Mouse (Mus musculus) liver, adult 2 months (tissue): Measurements from ENCODE around the gene Gpr161. TPM values are rescaled to one million over a fixed set of nuclear protein-coding genes. Genes with fewer than 3 reads are reported as not detected.

Source experiments
- DNase-seq: peaks from one replicate; pipeline ENCODE4 v3.0.0-alpha.2; 2011; ENCODE audit warnings: low read depth, low spot score; ENCODE audit errors: extremely low read depth
- H3K27ac ChIP-seq: fragments of 200-500 bp; replicated peaks from 2 replicates; pipeline ENCODE4 v1.5.1; 2012; ENCODE audit warnings: low read depth, mild to moderate bottlenecking, control low read depth, inconsistent platforms, low read length; ENCODE audit not compliant: insufficient read depth
- H3K27me3 ChIP-seq: fragments of 200-500 bp; 2 replicates; pipeline ENCODE4 v1.6.1; 2012; ENCODE audit warnings: mild to moderate bottlenecking, moderate library complexity, low read length, inconsistent platforms; ENCODE audit not compliant: control insufficient read depth, insufficient read depth
- H3K36me3 ChIP-seq: fragments of 200-500 bp; 2 replicates; pipeline ENCODE4 v1.6.1; 2012; ENCODE audit warnings: low read length, inconsistent platforms; ENCODE audit not compliant: control insufficient read depth, insufficient read depth
- H3K4me1 ChIP-seq: fragments of 200-500 bp; 2 replicates; pipeline ENCODE4 v1.6.1; 2011; ENCODE audit warnings: low read length; ENCODE audit not compliant: control insufficient read depth, insufficient read depth
- H3K4me3 ChIP-seq: fragments of 200-500 bp; 2 replicates; pipeline ENCODE4 v1.5.1; 2011; ENCODE audit warnings: low read depth, mild to moderate bottlenecking, control low read depth, low read length, moderate library complexity; ENCODE audit not compliant: insufficient read depth
- H3K79me2 ChIP-seq: fragments of 200-500 bp; 2 replicates; pipeline ENCODE4 v1.6.1; 2012; ENCODE audit warnings: inconsistent platforms, mild to moderate bottlenecking, low read length, moderate library complexity; ENCODE audit not compliant: control insufficient read depth, insufficient read depth
- H3K9ac ChIP-seq: fragments of 200-500 bp; 2 replicates; pipeline ENCODE4 v1.6.1; 2012; ENCODE audit warnings: low read depth, mild to moderate bottlenecking, control low read depth, inconsistent platforms, low read length
- CTCF ChIP-seq: fragments of 200-500 bp; IDR thresholded peaks from 2 replicates; pipeline ENCODE4 v1.5.1; 2011; ENCODE audit warnings: low read depth, low read length, control low read depth
- POLR2A ChIP-seq: fragments of 200-500 bp; IDR thresholded peaks from 2 replicates; pipeline ENCODE4 v1.6.1; 2011; ENCODE audit warnings: low read length, control low read depth; ENCODE audit not compliant: insufficient read depth; ENCODE audit errors: extremely low read depth
- WGBS: fragments of 180-500 bp; shearing (Covaris S2); methylation state at CpG from one replicate; pipeline ENCODE4 v1.1.7; 2018; 5-methylcytosine and 5-hydroxymethylcytosine counted together
- polyA plus RNA-seq: library from polyadenylated mRNA; depleted of rRNA; stranded (reverse); fragments of >200 nt; gene quantifications from 2 replicates; pipeline ENCODE4 v1.2.3, GENCODE M21; 2012
- total RNA-seq: library from RNA; depleted of rRNA; stranded (reverse); fragments of >200 nt; gene quantifications from 2 replicates; pipeline ENCODE4 v1.2.3, GENCODE M21; 2014

The Gpr161 gene
- total and polyA plus RNA-seq, 2 experiments = 0.07 to 0.09 TPM

GRCm38 (mm10) chr1:165301567-165301966 is 6.0 kb downstream of the Gpr161 start:
- H3K27ac ChIP-seq = no peak overlapping the region
- WGBS = 91% methylated on average over 2 of the region's 2 CpGs
- H3K9ac ChIP-seq = no peak overlapping the region
- H3K4me1 ChIP-seq = no peaks in the 10 kb centered on the region
- TF ChIP-seq POLR2A (no peak), CTCF (no peak)
- H3K4me3 ChIP-seq = no peak overlapping the region
- no peaks in the 10 kb centered on the region for H3K27me3 ChIP-seq
- no peak for DNase-seq
- H3K79me2 ChIP-seq = no peaks in the 10 kb centered on the region
- no peaks in the 10 kb centered on the region for H3K36me3 ChIP-seq

- 88% methylated on average over 13 of the region's 13 CpGs for WGBS
- H3K4me3 ChIP-seq = no peak overlapping the region
- no peaks in the 10 kb centered on the region for H3K36me3 ChIP-seq
- no peaks in the 10 kb centered on the region for H3K79me2 ChIP-seq
- no peak overlapping the region for H3K9ac ChIP-seq
- TF ChIP-seq POLR2A (no peak), CTCF (no peak)
- no peaks in the 10 kb centered on the region for H3K27me3 ChIP-seq
- no peaks in the 10 kb centered on the region for H3K4me1 ChIP-seq
- H3K27ac ChIP-seq = no peak overlapping the region
- no peak for DNase-seq
Measured at GRCm38 (mm10) chr1:165302455-165303208, 7.0 kb downstream of the Gpr161 start.

- Histone ChIP-seq H3K9ac (no peak overlapping the region), H3K4me1 (no peaks in the 10 kb centered on the region), H3K27ac (no peak overlapping the region), H3K27me3 (no peaks in the 10 kb centered on the region), H3K4me3 (no peak overlapping the region), H3K79me2 (no peaks in the 10 kb centered on the region), H3K36me3 (no peaks in the 10 kb centered on the region)
- no peak for DNase-seq
- WGBS = 78% methylated on average over 6 of the region's 6 CpGs
- TF ChIP-seq CTCF (no peak), POLR2A (no peak)
Measured at GRCm38 (mm10) chr1:165303209-165303608, 7.6 kb downstream of the Gpr161 start.

GRCm38 (mm10) chr1:165304341-165304740 is 8.8 kb downstream of the Gpr161 start:
- H3K4me3 ChIP-seq = no peak overlapping the region
- no peaks in the 10 kb centered on the region for H3K27me3 ChIP-seq
- H3K4me1 ChIP-seq = no peaks in the 10 kb centered on the region
- no peaks in the 10 kb centered on the region for H3K36me3 ChIP-seq
- TF ChIP-seq POLR2A = no peak
- no peak for TF ChIP-seq CTCF
- H3K27ac ChIP-seq = no peak overlapping the region
- DNase-seq = no peak
- 87% methylated on average over 7 of the region's 7 CpGs for WGBS
- no peaks in the 10 kb centered on the region for H3K79me2 ChIP-seq
- no peak overlapping the region for H3K9ac ChIP-seq

- TF ChIP-seq CTCF (no peak), POLR2A (no peak)
- no peak for DNase-seq
- no peak overlapping the region for H3K4me3 ChIP-seq
- no peaks in the 10 kb centered on the region for H3K4me1 ChIP-seq
- no peak overlapping the region for H3K9ac ChIP-seq
- no peaks in the 10 kb centered on the region for H3K27me3 ChIP-seq
- no peak overlapping the region for H3K27ac ChIP-seq
- no peaks in the 10 kb centered on the region for H3K36me3 ChIP-seq
- WGBS = 87% methylated on average over 11 of the region's 11 CpGs
- H3K79me2 ChIP-seq = no peaks in the 10 kb centered on the region
Measured at GRCm38 (mm10) chr1:165308180-165308579, 12.6 kb downstream of the Gpr161 start.

- TF ChIP-seq POLR2A = no peak
- TF ChIP-seq CTCF = no peak
- Histone ChIP-seq H3K4me3 (no peak overlapping the region), H3K27me3 (no peaks in the 10 kb centered on the region), H3K79me2 (no peaks in the 10 kb centered on the region), H3K9ac (no peak overlapping the region), H3K4me1 (no peaks in the 10 kb centered on the region), H3K27ac (no peak overlapping the region), H3K36me3 (no peaks in the 10 kb centered on the region)
- DNase-seq = no peak
- 82% methylated on average over 11 of the region's 11 CpGs for WGBS
Measured at GRCm38 (mm10) chr1:165316361-165316760, 20.8 kb downstream of the Gpr161 start.
